Mouse (Mus musculus): ENCODE measurements at regions not wholly inside any gene's neighbourhood (a gene's known extent, or its start where the extent isn't known, plus 50 kb on each side); places are given as distances from the start of the nearest gene placed in this dataset.

GRCm38 (mm10) chr10:122602394-122602793 lies 76.2 kb upstream of the Ppm1h start:
- TF ChIP-seq POLR2A (IDR thresholded peaks at IDR 0.05; ENCODE audit: borderline replicate concordance, control insufficient read depth, low read depth, low read length) = no peak
- TF ChIP-seq CTCF (IDR thresholded peaks at IDR 0.05; ENCODE audit: control insufficient read depth, insufficient read depth, low read length) = no peak
- no peak overlapping the region for H3K27ac ChIP-seq (ENCODE audit: control insufficient read depth, insufficient read depth, low read depth, low read length, poor library complexity)
- H3K4me1 ChIP-seq (ENCODE audit: control insufficient read depth, insufficient read depth, low read length) = no peaks in the 10 kb centered on the region; the same call in 1 of the 2 replicates
- 48% methylated on average over 6 of the region's 6 CpGs for WGBS
- H3K4me3 ChIP-seq (replicated peaks; ENCODE audit: control insufficient read depth, low read depth, low read length) = no peak overlapping the region

GRCm38 (mm10) chr10:122603960-122604359 lies 74.6 kb upstream of the Ppm1h start:
- TF ChIP-seq POLR2A (IDR thresholded peaks at IDR 0.05; ENCODE audit: borderline replicate concordance, control insufficient read depth, low read depth, low read length) (no peak), CTCF (IDR thresholded peaks at IDR 0.05; ENCODE audit: control insufficient read depth, insufficient read depth, low read length) (no peak)
- 50% methylated on average over 1 of the region's 1 CpGs for WGBS
- H3K4me3 ChIP-seq (replicated peaks; ENCODE audit: control insufficient read depth, low read depth, low read length) = no peak overlapping the region
- H3K4me1 ChIP-seq (ENCODE audit: control insufficient read depth, insufficient read depth, low read length) = no peaks in the 10 kb centered on the region; the same call in 1 of the 2 replicates
- no peak overlapping the region for H3K27ac ChIP-seq (ENCODE audit: control insufficient read depth, insufficient read depth, low read depth, low read length, poor library complexity)

GRCm38 (mm10) chr10:122613281-122613680 lies 65.3 kb upstream of the Ppm1h start:
- H3K4me3 ChIP-seq (replicated peaks; ENCODE audit: control insufficient read depth, low read depth, low read length) = no peak overlapping the region
- 71% methylated on average over 2 of the region's 2 CpGs for WGBS
- peaks cover 1% of the 10 kb centered on the region; the same call in 1 of the 2 replicates for H3K4me1 ChIP-seq (ENCODE audit: control insufficient read depth, insufficient read depth, low read length)
- TF ChIP-seq CTCF (IDR thresholded peaks at IDR 0.05; ENCODE audit: control insufficient read depth, insufficient read depth, low read length) (no peak), POLR2A (IDR thresholded peaks at IDR 0.05; ENCODE audit: borderline replicate concordance, control insufficient read depth, low read depth, low read length) (no peak)
- H3K27ac ChIP-seq (ENCODE audit: control insufficient read depth, insufficient read depth, low read depth, low read length, poor library complexity) = no peak overlapping the region

- 50% methylated on average over 2 of the region's 2 CpGs for WGBS
- no peak overlapping the region for H3K4me3 ChIP-seq (replicated peaks; ENCODE audit: control insufficient read depth, low read depth, low read length)
- TF ChIP-seq CTCF (IDR thresholded peaks at IDR 0.05; ENCODE audit: control insufficient read depth, insufficient read depth, low read length) (no peak), POLR2A (IDR thresholded peaks at IDR 0.05; ENCODE audit: borderline replicate concordance, control insufficient read depth, low read depth, low read length) (no peak)
- H3K4me1 ChIP-seq (ENCODE audit: control insufficient read depth, insufficient read depth, low read length) = peaks cover 1% of the 10 kb centered on the region; the same call in 1 of the 2 replicates
- H3K27ac ChIP-seq (ENCODE audit: control insufficient read depth, insufficient read depth, low read depth, low read length, poor library complexity) = no peak overlapping the region
Measured at GRCm38 (mm10) chr10:122613891-122614290, 64.7 kb upstream of the Ppm1h start.

- H3K4me3 ChIP-seq (replicated peaks; ENCODE audit: control insufficient read depth, low read depth, low read length) = no peak overlapping the region
- H3K27ac ChIP-seq (ENCODE audit: control insufficient read depth, insufficient read depth, low read depth, low read length, poor library complexity) = no peak overlapping the region
- H3K4me1 ChIP-seq (ENCODE audit: control insufficient read depth, insufficient read depth, low read length) = peaks cover 1% of the 10 kb centered on the region; the same call in 1 of the 2 replicates
- WGBS = 24% methylated on average over 3 of the region's 3 CpGs
- TF ChIP-seq CTCF (IDR thresholded peaks at IDR 0.05; ENCODE audit: control insufficient read depth, insufficient read depth, low read length) (no peak), POLR2A (IDR thresholded peaks at IDR 0.05; ENCODE audit: borderline replicate concordance, control insufficient read depth, low read depth, low read length) (no peak)
Measured at GRCm38 (mm10) chr10:122614720-122615119, 63.8 kb upstream of the Ppm1h start.

- no peak overlapping the region for H3K4me3 ChIP-seq (replicated peaks; ENCODE audit: control insufficient read depth, low read depth, low read length)
- H3K27ac ChIP-seq (ENCODE audit: control insufficient read depth, insufficient read depth, low read depth, low read length, poor library complexity) = no peak overlapping the region
- TF ChIP-seq CTCF (IDR thresholded peaks at IDR 0.05; ENCODE audit: control insufficient read depth, insufficient read depth, low read length) (no peak), POLR2A (IDR thresholded peaks at IDR 0.05; ENCODE audit: borderline replicate concordance, control insufficient read depth, low read depth, low read length) (no peak)
- H3K4me1 ChIP-seq (ENCODE audit: control insufficient read depth, insufficient read depth, low read length) = peaks cover 1% of the 10 kb centered on the region; the same call in 1 of the 2 replicates
- 75% methylated on average over 12 of the region's 12 CpGs for WGBS
Measured at GRCm38 (mm10) chr10:122615658-122616057, 62.9 kb upstream of the Ppm1h start.

- Histone ChIP-seq H3K27ac (ENCODE audit: control insufficient read depth, insufficient read depth, low read depth, low read length, poor library complexity) (no peak overlapping the region), H3K4me1 (ENCODE audit: control insufficient read depth, insufficient read depth, low read length) (peaks cover 1% of the 10 kb centered on the region; the same call in 1 of the 2 replicates), H3K4me3 (replicated peaks; ENCODE audit: control insufficient read depth, low read depth, low read length) (no peak overlapping the region)
- WGBS = 84% methylated on average over 6 of the region's 6 CpGs
- TF ChIP-seq CTCF (IDR thresholded peaks at IDR 0.05; ENCODE audit: control insufficient read depth, insufficient read depth, low read length) = no peak
- TF ChIP-seq POLR2A (IDR thresholded peaks at IDR 0.05; ENCODE audit: borderline replicate concordance, control insufficient read depth, low read depth, low read length) = no peak
Measured at GRCm38 (mm10) chr10:122616385-122616784, 62.2 kb upstream of the Ppm1h start.

GRCm38 (mm10) chr10:122618854-122619253 lies 59.7 kb upstream of the Ppm1h start:
- H3K4me1 ChIP-seq (ENCODE audit: control insufficient read depth, insufficient read depth, low read length) = peaks cover 1% of the 10 kb centered on the region; the same call in 1 of the 2 replicates
- 75% methylated on average over 3 of the region's 3 CpGs for WGBS
- TF ChIP-seq CTCF (IDR thresholded peaks at IDR 0.05; ENCODE audit: control insufficient read depth, insufficient read depth, low read length) = no peak
- TF ChIP-seq POLR2A (IDR thresholded peaks at IDR 0.05; ENCODE audit: borderline replicate concordance, control insufficient read depth, low read depth, low read length) = no peak
- H3K4me3 ChIP-seq (replicated peaks; ENCODE audit: control insufficient read depth, low read depth, low read length) = no peak overlapping the region
- no peak overlapping the region for H3K27ac ChIP-seq (ENCODE audit: control insufficient read depth, insufficient read depth, low read depth, low read length, poor library complexity)

Measured in bone marrow, adult 2 months (tissue).